Mouse (Mus musculus) cerebellum, adult 18-20 months (tissue): Measurements from ENCODE around the gene Hdac5.

Experiments used
- DNase-seq, 2 experiments: peaks; one replicate each; pipeline ENCODE4 v3.0.0; 2021

Hdac5 gene

DNA sequence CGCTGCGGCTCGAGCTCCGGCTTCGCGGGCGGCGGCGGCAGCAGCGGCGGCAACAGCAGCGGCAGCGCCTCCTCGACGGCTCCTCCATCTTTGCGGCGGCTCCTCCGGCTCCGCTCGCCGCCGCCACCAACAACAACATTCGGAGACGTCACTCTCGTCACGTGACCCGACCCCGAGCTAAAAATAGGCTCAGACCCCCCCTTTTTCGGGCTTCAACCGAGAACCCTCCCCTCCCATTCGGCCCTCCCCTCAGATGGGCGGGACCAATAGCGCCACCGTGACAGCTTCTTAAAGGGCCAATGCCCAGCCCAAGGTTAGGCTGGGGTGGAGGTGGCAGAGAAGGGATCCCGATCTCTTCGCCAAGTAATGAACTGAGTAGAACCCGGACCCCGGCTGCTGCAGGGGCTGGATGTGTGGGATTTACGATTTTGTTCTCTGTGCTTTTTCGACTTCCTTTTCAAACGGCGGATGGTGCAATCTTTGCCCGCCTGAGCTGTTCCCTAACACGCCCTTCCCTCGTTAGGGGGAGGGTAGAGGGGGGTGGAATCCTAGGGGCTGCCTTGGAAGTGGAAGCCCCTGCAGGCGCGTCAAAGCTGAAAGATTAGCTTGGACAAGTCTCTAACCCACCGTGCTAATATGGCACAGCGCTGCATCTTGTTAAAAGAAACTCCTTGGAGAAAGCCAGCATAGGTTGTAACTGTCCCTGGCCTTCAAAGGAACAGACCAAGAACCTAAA, at the start of gene Hdac5:
TSS of gene Hdac5 (minus strand) at position 161 of the 736 bp plus-strand sequence.
- peak; percentile 97 to 99 for DNase-seq

GRCm38 (mm10) chr11:102279595-102279994, 49.6 kb upstream of the Hdac5 start:
- no peak for DNase-seq

- DNase-seq, result no peak
Observed at GRCm38 (mm10) chr11:102277754-102278153, 47.8 kb upstream of the Hdac5 start.

DNA sequence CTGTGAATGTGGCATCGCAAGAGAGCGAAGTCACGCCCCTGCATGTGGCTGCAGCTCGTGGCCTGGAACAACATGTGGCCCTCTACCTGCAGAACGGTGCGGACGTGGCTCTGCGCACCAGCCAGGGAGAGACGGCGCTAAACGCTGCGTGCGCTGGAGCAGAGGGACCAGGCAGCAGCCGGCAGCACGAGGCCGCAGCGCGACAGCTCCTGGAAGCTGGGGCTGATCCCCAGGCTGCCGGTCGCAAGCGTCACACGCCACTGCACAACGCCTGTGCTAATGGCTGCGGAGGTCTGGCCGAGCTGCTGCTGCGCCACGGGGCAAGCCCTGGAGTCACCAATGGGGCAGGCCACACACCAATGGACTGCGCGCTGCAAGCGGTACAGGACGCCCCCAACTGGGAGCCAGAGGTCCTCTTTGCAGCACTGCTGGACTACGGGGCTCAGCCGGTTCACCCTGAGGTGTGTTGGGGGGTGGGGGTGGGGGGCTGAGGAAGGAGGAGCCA, 46.5 kb upstream of the Hdac5 start:
- DNase-seq, result peak; percentile 40 to 52

- DNase-seq, result no peak
Observed at GRCm38 (mm10) chr11:102268520-102269244, 38.7 kb upstream of the Hdac5 start, which contains the start of gene Asb16. TSS of gene Asb16 (plus strand) at chr11:102268743.

- peak; percentile 76 to 83 for DNase-seq
Observed at GRCm38 (mm10) chr11:102267480-102267879, 37.5 kb upstream of the Hdac5 start.

GRCm38 (mm10) chr11:102266631-102267355, 36.8 kb upstream of the Hdac5 start:
- DNase-seq, result no peak

- peak; percentile 46 to 54 for DNase-seq
Observed at GRCm38 (mm10) chr11:102265816-102266215, 35.9 kb upstream of the Hdac5 start.

DNA sequence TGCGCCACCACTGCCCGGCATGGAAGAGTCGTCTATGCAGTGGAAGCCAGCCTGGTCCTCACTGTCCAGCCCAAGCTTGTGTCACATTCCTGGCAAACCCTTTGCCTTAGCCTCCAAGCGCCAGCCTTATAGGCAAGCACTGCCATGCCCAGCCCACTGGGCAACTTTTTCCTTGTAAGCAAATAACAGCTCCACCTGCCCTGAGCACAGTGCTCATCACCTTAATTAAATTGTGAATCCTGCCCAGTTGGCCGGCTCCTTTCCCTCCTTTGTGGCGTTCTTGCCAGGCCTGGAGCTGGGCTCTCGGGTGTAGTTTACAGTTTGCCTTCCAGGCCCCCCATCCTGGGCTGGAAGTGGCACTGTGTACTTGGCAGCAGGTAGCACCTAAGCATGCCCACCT, 33.2 kb upstream of the Hdac5 start:
- no peak for DNase-seq

- no peak for DNase-seq
Observed at GRCm38 (mm10) chr11:102258521-102258920, 28.6 kb upstream of the Hdac5 start.

GRCm38 (mm10) chr11:102258095-102258494, 28.1 kb upstream of the Hdac5 start:
- no peak for DNase-seq

DNA sequence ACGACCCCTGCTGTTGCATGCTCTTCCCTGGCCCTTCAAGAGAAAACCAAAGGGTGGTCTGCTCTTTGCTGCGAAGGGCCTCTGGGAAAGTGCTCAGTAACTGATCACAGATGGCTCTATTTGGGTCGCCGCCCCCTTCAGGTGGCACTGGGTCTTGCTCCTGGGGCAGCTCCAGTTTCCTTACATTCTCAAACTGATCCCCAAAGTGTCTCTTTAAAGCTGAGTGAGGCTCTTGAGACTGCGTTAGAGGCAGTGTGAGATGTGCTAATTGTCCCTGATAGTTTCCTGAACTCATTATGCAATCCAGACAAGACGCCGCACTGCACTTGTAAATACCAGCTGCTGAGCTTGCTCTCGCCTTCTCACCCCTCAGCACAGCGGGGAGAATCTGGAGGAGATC, 27.5 kb upstream of the Hdac5 start:
- DNase-seq, result no peak

DNA sequence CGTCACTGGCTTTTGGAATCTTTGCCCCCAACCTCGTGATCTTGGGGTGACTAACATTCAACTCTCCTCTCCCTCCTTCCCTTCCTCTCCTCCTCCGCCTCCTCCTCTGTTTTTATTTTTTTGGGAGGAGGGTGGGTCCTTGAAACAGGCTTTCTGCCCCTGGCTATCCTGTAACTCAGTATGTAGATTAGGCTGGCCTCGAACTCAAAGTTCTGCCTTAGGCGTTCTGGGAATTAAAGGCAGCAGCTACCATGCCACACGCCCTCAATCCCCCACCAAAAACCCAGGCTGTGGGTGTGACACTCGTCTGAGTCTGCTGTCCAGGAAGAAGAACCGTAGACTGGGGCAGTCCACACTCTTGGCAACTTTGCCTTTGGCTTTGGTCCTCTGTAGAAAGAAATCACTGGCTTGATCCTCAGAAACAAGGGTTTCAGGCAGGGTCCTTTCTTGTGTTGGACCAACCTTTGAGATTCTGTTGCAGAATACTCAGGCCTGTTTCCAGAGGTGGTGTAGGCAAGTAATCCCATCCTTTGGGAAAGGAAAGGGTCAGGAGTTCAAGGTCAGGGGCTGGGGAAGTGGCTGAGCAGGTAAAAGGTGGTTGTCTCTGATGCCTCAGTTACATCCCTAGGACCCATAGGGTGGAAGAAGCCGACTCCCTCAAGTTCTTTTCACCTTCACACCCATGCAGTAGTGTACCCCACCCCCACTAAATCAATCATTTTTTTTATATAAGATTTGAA, 19.6 kb upstream of the Hdac5 start:
- DNase-seq, result no peak

DNA sequence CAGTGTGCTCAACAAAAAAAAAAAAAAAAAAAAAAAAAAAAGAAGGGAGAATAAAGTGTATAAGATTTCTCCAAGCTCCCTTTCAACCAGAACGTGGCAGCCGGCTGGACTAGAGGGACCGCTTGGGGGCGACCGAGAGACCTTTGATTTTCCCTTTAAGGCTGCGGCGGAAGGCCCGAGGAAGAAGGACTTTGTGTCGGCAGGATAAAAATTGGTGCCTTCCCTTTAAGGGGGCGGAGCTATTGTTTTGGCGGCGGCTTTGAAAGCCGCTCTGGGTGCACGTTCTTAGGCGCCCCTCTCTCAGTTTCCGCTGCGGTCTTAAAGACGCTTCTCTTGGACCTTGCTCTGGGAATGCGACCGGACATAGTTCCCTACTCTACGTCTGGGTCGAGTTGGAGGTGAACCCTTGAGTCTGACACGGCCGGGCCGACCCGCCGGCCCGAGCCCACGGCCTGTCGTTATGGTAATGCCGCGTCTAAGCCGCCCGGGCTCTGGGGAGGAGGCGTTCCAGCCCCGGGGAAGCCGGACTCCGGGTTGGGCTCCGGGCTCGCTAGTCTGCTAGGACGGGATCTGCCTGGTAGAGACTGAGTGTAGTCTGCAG, 18.8 kb upstream of the Hdac5 start, which contains the start of gene BC030867:
TSS of gene BC030867 (plus strand) at position 253 of the 601 bp plus-strand sequence.
- peak; percentile 92 to 97 for DNase-seq

- DNase-seq, result no peak
Observed at GRCm38 (mm10) chr11:102246871-102247270, 16.9 kb upstream of the Hdac5 start.

DNA sequence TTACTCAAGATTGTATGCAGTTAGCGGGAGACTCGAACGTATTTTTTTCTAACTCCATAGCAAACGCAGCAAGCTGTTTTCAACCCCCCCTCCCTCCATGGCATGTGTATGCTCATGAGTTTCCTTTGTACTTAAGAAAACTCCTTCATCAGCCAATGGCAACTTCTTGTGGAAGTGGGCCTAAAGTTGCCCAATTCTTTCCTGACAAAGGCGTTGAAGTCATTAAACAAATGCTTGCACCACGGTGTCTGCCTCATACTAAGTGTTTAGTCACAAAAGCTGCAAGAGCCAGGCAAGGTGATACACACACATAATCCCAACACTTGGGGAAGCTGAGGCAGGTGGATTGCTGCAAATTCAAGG, 16.3 kb upstream of the Hdac5 start:
- no peak for DNase-seq

- no peak for DNase-seq
Observed at GRCm38 (mm10) chr11:102245581-102246272, 15.8 kb upstream of the Hdac5 start.

DNA sequence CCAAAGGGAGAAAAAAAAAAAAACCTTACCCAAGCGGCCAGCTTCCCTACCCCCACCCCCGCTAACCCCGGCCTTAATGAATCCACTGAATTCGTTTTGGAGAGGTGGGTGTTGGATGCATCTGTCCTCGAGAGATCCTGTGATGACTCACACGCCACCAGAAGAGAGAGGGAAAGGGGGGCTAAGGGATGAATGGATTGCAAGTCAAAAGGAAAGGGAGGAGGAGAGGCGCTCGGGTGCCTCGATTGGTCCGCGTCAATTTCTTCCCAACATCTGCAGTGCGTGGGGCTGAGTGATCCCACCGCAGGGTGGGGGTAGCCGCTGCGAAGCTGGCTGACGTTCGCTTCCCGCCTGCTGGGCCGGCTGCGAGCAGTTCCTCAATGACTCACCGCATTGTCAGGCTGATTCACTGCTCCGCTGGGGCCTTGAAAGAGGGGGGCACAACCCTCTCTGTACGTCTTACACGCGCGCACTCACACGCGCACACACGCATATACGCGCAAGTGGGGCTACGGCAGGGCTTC, 15.0 kb upstream of the Hdac5 start:
- DNase-seq, result peak; percentile 68 to 74

GRCm38 (mm10) chr11:102241874-102242273, 11.9 kb upstream of the Hdac5 start:
- DNase-seq, result no peak

DNA sequence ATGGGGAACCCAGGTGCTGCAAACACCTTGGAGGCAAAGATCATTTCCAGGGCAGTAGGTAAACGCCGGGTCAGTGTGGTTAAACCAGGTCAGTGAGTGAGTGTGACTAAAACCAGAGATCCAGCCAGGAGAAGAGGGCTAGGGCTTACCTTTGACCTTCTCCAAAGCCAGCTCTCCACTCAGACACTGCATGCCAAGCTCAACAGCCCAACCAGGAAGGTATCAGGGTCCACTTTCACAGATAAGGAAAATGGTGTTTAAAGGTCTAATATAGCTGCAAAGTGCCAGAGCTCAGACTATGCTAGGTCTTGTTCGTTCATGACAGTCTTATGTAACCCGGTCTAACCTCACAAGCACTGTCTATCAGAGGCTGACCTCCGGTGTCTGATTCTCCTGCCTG, 11.3 kb upstream of the Hdac5 start:
- no peak for DNase-seq

- no peak for DNase-seq
Observed at GRCm38 (mm10) chr11:102240636-102241035, 10.7 kb upstream of the Hdac5 start.
